Mouse (Mus musculus): ENCODE results near the gene Map2. TPM values are rescaled to one million over a fixed set of nuclear protein-coding genes. Genes with fewer than 3 reads are reported as not detected.

Gene Map2
- total RNA-seq, 2 experiments from 2014 or later: 1,064 to 1,130 TPM

DNA sequence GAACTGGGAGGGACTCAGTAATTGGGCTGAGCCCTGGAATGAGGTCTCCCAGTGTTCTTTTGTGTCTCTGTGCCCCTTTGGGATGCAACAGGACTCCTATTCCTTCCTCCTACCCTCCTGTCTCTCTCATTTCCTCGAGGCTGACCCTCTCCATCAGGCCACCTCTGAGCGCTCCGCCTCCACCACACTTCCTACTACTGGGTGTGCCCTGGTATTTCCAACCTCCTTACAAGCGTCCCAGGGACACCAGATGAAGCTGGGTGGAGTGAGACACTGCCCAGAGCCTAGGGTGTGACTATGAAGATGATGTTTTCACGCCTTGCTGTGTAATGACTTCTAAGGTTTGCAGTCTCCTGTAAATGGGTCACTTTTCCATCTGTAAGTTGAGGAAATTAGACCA is 1.4 kb upstream of the Map2 start:
- DNase-seq (ENCODE audit: extremely low spot score in 1 of 2, low spot score in 2 of 2): no peak
- intact Hi-C loops (cut with DNase I): loop anchor here (10.0 kb wide), 1 partner anchor 641 kb away; the partner anchor contains the start of gene Kansl1l
- no peak for TF ChIP-seq CTCF (IDR thresholded peaks at IDR 0.05)
- H3K4me3 ChIP-seq: no peak overlapping the region
- H3K27ac ChIP-seq: no peak overlapping the region

DNA sequence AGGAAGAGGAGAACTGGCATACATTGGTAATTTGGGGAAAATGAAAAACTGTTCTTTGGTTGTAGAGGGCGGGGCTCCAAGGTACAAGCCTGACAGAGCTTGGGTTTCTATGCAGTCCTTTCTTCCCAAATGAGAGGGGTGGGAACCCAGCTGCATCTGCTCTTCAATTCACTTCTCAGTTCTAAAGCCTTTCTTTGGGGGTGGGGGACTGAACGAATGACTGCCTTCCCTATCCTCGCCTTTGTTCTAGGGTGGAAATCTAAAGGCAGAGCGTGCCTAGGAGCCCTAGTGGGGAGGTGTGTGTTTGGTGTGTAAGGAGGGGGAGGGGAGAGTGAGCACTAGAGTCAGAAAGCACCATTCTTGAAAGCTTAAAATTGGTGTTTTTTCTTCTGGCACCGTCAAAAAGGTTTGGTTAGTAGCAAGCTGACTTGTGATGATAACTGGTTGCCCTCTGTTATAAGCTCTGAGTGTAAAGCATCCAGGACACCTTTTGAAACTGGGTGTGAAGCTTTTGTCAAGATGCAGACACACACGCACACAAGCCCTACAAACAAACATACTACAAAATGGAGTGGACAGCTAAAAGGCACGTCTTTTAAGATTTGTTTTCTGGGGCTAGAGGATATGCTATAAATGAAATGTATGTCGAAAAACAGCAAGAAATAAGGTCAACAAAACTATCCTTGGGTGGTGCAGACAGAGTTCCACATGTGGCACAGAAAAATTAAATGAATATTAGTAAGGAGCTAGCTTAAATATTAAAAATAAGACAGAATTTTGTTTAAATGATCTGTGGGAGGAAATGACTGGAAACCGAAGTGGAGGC is 1.2 kb downstream of the Map2 start:
- Histone ChIP-seq H3K4me3 (peak overlapping the region; percentile 94), H3K27ac (peak overlapping the region; percentile 83)
- TF ChIP-seq CTCF (IDR thresholded peaks at IDR 0.05): no peak
- DNase-seq (ENCODE audit: extremely low spot score in 1 of 2, low spot score in 2 of 2): peak in 1 of 2 experiments; percentile 23
- intact Hi-C loops (cut with DNase I): loop anchor here (1.0 to 10.0 kb wide), 5 partner anchors 91 to 639 kb away; partner anchors contain the start of gene Kansl1l

DNA sequence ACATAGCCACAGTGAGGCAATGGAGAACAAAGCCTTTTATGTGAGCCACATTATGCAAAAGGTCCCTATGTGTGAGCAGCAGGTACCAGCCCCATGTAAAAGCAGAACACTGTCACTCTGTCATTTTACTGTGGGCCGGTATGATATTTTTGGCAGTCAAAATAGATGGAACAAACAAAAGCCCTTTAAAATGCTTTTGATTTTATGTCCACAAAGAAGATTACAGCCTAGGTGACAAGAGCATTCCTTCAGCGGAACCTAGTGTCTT is 1.7 kb downstream of the Map2 start:
- TF ChIP-seq CTCF (IDR thresholded peaks at IDR 0.05): no peak; the same call in 1 of the 2 replicates
- intact Hi-C loops (cut with DNase I): loop anchor here (1.0 to 10.0 kb wide), 5 partner anchors 91 to 638 kb away; partner anchors contain the start of gene Kansl1l
- peak overlapping the region; percentile 72 for H3K27ac ChIP-seq

DNA sequence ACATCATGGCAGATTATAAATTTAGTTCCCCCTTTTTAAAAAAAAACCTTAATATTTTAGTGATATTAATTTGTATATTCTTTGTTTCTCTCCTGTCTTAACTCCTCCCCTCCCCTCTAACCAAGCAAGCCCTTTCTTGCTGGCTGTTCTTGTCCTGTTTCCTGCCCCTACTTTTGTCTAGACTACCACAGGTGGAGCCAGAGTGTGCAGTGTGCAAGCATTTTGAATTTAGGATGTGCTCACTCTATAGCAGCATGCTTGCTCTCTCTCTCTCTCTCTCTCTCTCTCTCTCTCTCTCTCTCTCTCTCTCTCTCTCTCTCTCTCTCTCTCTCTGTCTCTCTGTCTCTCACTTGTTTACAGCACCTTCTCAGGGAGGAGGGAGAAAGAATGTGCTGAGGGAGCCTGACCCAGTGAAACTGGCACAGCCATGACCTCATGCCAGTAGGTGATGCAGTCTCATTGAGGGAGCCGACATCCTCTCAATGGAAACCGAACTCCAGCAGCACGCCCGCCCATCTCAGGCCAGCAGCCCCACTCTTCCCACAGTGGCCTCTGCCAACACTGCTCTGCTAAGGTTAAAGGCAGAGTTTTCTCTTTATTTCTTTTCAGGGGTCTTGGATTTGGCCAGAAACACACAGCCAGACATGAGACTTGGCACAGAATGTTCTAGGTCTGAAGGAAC is 2.6 kb downstream of the Map2 start:
- no peak for DNase-seq (ENCODE audit: extremely low spot score in 1 of 2, low spot score in 2 of 2)
- Histone ChIP-seq H3K4me3 (peak overlapping the region; percentile 94), H3K27ac (no peak overlapping the region)
- TF ChIP-seq CTCF (IDR thresholded peaks at IDR 0.05): peak; percentile 15
- intact Hi-C loops (cut with DNase I): loop anchor here (5.0 to 10.0 kb wide), 4 partner anchors 90 to 637 kb away; partner anchors contain the start of gene Kansl1l

More for the DNA sequence above, 1.7 kb downstream of the Map2 start:
- no peak for DNase-seq (ENCODE audit: extremely low spot score in 1 of 2, low spot score in 2 of 2)
- H3K4me3 ChIP-seq: peak overlapping the region; percentile 94

DNA sequence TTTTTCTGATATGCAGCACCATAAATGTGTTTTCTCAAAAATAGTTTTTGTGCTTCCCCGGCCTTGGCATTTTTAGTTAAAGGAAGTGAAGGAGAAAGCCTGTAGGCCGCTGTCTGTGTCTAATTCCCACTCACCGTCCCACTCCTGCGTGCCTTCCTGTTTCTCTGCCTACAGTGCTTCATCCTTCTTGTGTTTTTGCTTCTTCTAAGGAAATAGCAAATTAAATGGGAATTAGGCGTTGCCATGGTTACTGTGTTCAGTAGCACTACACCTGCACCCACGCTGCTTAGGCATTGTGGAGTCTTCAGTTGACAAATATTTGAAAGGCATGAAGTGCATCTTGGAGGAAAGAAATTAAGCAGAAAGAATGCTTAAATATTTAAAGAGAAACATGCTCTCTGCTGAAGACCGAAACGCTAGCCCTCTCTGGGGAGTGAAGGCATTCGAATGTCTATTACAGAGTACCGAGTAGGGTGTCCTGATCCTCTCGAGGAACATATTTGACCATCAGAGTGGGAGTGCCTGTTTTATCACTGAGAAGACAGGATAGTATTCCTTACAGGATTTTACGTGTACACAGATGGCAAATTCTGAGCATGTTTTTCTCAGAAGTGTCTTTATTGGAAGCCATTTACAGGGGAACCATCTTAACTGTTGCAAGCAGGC is 12.1 kb downstream of the Map2 start:
- DNase-seq (ENCODE audit: extremely low spot score in 1 of 2, low spot score in 2 of 2): peak in 1 of 2 experiments; percentile 48
- Histone ChIP-seq H3K4me3 (peak overlapping the region; percentile 23), H3K27ac (peak overlapping the region; percentile 74)
- no peak for TF ChIP-seq CTCF (IDR thresholded peaks at IDR 0.05)
- intact Hi-C loops (cut with DNase I): no loop called here

DNA sequence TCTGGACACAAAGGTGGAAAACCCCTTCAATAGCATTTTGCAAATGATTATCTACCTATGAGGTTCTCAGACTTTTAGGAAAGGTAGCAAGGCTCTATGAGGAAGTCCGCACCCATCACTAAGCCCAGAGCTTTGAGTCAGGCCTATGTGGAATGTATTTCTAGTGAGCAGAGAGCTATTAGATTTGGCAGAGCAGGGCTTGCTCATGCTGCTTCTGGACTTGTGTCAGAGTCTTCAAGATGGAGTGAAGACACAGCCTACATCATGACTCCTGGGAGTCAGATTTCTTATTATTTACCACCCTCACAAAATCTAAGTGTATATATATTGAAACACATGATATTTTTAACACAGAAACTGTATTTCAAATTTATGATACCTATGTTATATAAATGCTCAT is 17.3 kb downstream of the Map2 start:
- DNase-seq (ENCODE audit: extremely low spot score in 1 of 2, low spot score in 2 of 2): no peak
- intact Hi-C loops (cut with DNase I): no loop called here
- Histone ChIP-seq H3K4me3 (no peak overlapping the region), H3K27ac (no peak overlapping the region)
- no peak for TF ChIP-seq CTCF (IDR thresholded peaks at IDR 0.05)

DNA sequence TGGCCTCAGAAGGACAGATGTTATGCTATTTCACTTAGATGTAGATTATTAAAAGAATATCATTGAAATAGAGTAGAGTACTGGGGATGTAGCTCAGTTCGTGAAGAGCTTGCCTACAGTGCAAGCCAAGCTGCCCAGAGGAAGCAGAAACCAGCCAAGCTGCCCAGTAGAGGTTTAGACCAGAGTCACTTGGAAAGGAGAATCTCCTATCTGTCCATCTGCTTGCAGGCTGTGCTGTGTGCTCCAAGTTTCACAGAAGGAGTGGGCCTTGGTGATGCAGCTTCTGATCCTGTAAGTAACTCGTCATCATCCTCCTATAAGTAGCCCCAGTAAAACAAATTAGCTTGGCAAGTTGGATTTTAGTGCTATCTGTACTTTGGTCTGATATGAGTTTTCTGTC is 17.8 kb downstream of the Map2 start:
- H3K4me3 ChIP-seq: no peak overlapping the region
- no peak for DNase-seq (ENCODE audit: extremely low spot score in 1 of 2, low spot score in 2 of 2)
- TF ChIP-seq CTCF (IDR thresholded peaks at IDR 0.05): no peak
- intact Hi-C loops (cut with DNase I): no loop called here
- H3K27ac ChIP-seq: no peak overlapping the region

DNA sequence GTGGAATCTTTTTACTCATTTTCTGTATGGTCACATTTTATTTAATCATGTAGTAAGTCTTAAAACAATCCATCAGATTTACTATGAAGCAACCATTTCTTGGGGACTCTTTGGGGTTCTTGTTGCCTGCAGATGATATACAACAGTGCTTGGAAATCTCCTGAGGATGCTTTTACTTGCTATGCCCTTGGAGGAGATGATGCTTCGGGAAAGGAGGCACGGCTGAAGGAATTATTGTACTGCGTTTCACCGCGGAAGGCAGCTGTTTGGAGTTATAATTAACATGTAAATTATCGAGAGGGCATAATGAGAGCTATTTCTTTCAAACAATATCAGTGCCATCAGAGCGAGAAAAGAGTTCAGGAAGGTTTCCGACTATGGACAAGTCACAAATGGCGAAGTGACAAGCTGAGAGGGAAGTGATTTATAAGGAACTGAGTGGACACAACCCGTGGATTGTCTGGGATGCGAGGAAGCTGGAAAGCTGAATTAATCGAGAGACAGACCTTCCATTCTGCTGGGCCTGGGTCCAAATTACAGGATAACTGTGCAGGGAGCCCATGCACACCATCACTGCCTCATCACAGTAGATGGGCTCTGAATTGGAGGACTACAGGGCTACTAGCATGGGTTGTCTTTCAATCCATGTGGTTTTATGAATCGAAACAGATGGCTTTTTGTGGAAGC is 20.1 kb downstream of the Map2 start:
- DNase-seq (ENCODE audit: extremely low spot score in 1 of 2, low spot score in 2 of 2): no peak
- TF ChIP-seq CTCF (IDR thresholded peaks at IDR 0.05): no peak
- intact Hi-C loops (cut with DNase I): loop anchor here (5.0 kb wide), 1 partner anchor 87 kb away; no protein-coding TSS in a partner anchor
- Histone ChIP-seq H3K27ac (peak overlapping the region; percentile 16; the same call in 1 of the 2 replicates), H3K4me3 (no peak overlapping the region)

DNA sequence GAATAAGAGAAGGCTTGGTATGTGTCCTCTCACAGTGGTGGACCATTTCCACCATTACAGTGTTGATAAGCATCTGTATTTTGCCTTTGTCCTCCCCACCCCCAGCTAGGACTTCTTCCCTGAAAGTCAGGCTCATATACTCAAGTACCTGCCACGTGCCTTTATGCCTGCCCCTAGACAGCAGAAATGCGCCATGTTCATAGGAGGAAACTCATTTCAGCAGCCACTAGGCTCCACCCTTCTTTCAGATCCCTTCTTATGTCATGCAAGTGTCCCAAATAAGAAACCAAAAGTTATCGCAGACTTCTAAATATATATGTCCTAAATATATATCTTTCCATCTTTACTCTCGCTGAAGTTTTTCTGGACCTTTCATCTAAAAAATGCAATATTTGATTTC is 21.2 kb downstream of the Map2 start:
- intact Hi-C loops (cut with DNase I): loop anchor here (5.0 kb wide), 1 partner anchor 86 kb away; no protein-coding TSS in a partner anchor
- DNase-seq (ENCODE audit: extremely low spot score in 1 of 2, low spot score in 2 of 2): no peak
- peak overlapping the region; percentile 32; the same call in 1 of the 2 replicates for H3K27ac ChIP-seq
- no peak overlapping the region for H3K4me3 ChIP-seq
- TF ChIP-seq CTCF (IDR thresholded peaks at IDR 0.05): no peak

DNA sequence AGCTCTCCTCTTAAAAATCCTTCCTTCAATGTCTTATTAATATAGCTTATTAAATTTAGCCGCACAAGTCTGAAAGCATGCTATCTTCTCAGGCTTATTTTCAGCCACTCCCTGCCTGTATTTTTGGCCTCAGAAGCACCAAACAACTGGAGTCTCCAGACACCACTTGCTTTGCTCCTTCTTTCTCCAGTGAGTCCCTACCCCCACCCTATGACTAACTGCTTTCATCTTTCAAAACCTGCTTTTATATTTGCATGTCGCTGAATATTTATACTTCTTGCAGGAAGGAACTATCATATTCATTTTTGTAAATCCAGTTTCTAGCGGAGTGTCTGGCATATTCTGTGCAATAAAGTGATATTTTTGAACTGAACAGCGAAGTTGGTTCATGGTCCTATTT is 21.6 kb downstream of the Map2 start:
- no peak overlapping the region for H3K27ac ChIP-seq
- DNase-seq (ENCODE audit: extremely low spot score in 1 of 2, low spot score in 2 of 2): no peak
- intact Hi-C loops (cut with DNase I): loop anchor here (5.0 kb wide), 1 partner anchor 86 kb away; no protein-coding TSS in a partner anchor
- TF ChIP-seq CTCF (IDR thresholded peaks at IDR 0.05): no peak
- H3K4me3 ChIP-seq: no peak overlapping the region

DNA sequence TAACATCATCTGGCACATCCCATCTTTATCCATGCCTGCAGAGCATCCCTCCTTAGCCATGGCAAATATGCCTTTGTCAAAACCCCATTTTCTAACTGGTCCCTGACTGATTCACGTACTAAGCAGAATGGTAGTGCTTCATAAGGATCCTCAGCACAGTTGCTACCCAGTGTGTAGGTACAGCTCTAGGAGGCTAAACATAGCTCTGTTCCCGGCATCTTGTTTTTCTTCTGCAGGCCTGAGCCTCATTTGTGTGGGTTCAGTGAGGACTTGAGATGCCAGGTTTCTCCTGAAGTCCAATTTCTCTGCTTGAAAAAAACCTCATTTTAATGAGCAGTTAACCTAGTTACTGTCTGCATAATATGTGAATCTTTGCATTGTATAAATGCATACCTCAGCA is 30.4 kb downstream of the Map2 start:
- Histone ChIP-seq H3K4me3 (no peak overlapping the region), H3K27ac (peak overlapping the region; percentile 73)
- intact Hi-C loops (cut with DNase I): loop anchor here (5.0 kb wide), 1 partner anchor 117 kb away; no protein-coding TSS in a partner anchor
- peak; percentile 23 to 24 for DNase-seq (ENCODE audit: extremely low spot score in 1 of 2, low spot score in 2 of 2)
- no peak for TF ChIP-seq CTCF (IDR thresholded peaks at IDR 0.05)

Data from left cerebral cortex, adult 2 months (tissue).